Mouse (Mus musculus) midbrain, embryonic 14.5 days (tissue): ENCODE results near the gene Magi2. TPM values are rescaled to one million over a fixed set of nuclear protein-coding genes. Genes with fewer than 3 reads are reported as not detected.
A peak's percentile ranks its signal among the peaks of the same experiment; 100 is the strongest.

ENCODE experiments used
- ATAC-seq: fragments of 200-750 bp; cut with Nextera tagmentation; 2 replicates; pipeline ENCODE4 v1.8.0; 2017; ENCODE audit warnings: moderate number of reproducible peaks, moderate library complexity; ENCODE audit not compliant: low FRiP score, low TSS enrichment
- DNase-seq: peaks from one replicate; pipeline ENCODE4 v3.0.0-alpha.2; 2015
- H3K27ac ChIP-seq: fragments of 300-500 bp; sonication (generic); replicated peaks from 2 replicates; pipeline ENCODE4 v1.5.1; 2014; ENCODE audit warnings: mild to moderate bottlenecking, low read depth, low read length, moderate library complexity
- H3K27me3 ChIP-seq: fragments of 300-500 bp; sonication (generic); 2 replicates; pipeline ENCODE4 v1.6.1; 2014; ENCODE audit warnings: low read length, control low read depth, mixed read lengths; ENCODE audit not compliant: control insufficient read depth, insufficient read depth
- H3K36me3 ChIP-seq: fragments of 300-500 bp; sonication (generic); 2 replicates; pipeline ENCODE4 v1.6.1; 2014; ENCODE audit warnings: low read length, control low read depth; ENCODE audit not compliant: control insufficient read depth, insufficient read depth
- H3K4me1 ChIP-seq: fragments of 300-500 bp; sonication (generic); 2 replicates; pipeline ENCODE4 v1.6.1; 2014; ENCODE audit warnings: mild to moderate bottlenecking, antibody characterized with exemption, low read length, control low read depth; ENCODE audit not compliant: control insufficient read depth, insufficient read depth
- H3K4me2 ChIP-seq: fragments of 300-500 bp; sonication (generic); 2 replicates; pipeline ENCODE4 v1.6.1; 2014; ENCODE audit warnings: mild to moderate bottlenecking, low read length, moderate library complexity
- H3K4me3 ChIP-seq: fragments of 300-500 bp; sonication (generic); replicated peaks from 2 replicates; pipeline ENCODE4 v1.5.1; 2014; ENCODE audit warnings: low read depth, low read length
- H3K9ac ChIP-seq: fragments of 300-500 bp; sonication (generic); replicated peaks from 2 replicates; pipeline ENCODE4 v1.6.1; 2014; ENCODE audit warnings: mild to moderate bottlenecking, low read length, moderate library complexity
- H3K9me3 ChIP-seq: fragments of 300-500 bp; sonication (generic); 2 replicates; pipeline ENCODE4 v1.6.1; 2016; ENCODE audit warnings: low read length, control low read depth, mixed read lengths; ENCODE audit not compliant: control insufficient read depth
- WGBS: fragments of 180-500 bp; shearing (Covaris S2); extraction: QIAGEN DNeasy Blood & Tissue Kit; methylation state at CpG from one replicate; pipeline ENCODE4 v1.1.7; 2014; 5-methylcytosine and 5-hydroxymethylcytosine counted together
- polyA plus RNA-seq: library from polyadenylated mRNA; unstranded; fragments of >200 nt; fragmentation: Nextera tagmentation; extraction: Ambion mirVana; gene quantifications from 2 replicates; pipeline ENCODE4 v1.2.1, GENCODE M21; 2014

Magi2 gene
- polyA plus RNA-seq, 1 experiment from 2014 or later, result 22.3 TPM

GRCm38 (mm10) chr5:20275632-20276031 lies 1048.8 kb downstream of the Magi2 start:
- H3K27ac ChIP-seq, result no peak overlapping the region
- H3K4me1 ChIP-seq, result no peaks in the 10 kb centered on the region
- no peak overlapping the region for H3K9ac ChIP-seq
- H3K9me3 ChIP-seq, result no peaks in the 10 kb centered on the region
- no peaks in the 10 kb centered on the region for H3K36me3 ChIP-seq
- WGBS, result 96% methylated on average over 2 of the region's 2 CpGs
- H3K4me3 ChIP-seq, result no peak overlapping the region
- no peaks in the 10 kb centered on the region for H3K27me3 ChIP-seq
- DNase-seq (no peak), ATAC-seq (no peak)
- H3K4me2 ChIP-seq, result no peak overlapping the region

GRCm38 (mm10) chr5:20285080-20285840 lies 1058.4 kb downstream of the Magi2 start:
- H3K27me3 ChIP-seq, result no peaks in the 10 kb centered on the region
- no peak overlapping the region for H3K4me2 ChIP-seq
- ATAC-seq (no peak), DNase-seq (peak; percentile 22)
- H3K9ac ChIP-seq, result no peak overlapping the region
- 72% methylated on average over 8 of the region's 8 CpGs for WGBS
- 0 out of 2 replicates have a peak overlapping the region, but pooled peaks have one; percentile 52 for H3K27ac ChIP-seq
- H3K36me3 ChIP-seq, result no peaks in the 10 kb centered on the region
- H3K9me3 ChIP-seq, result no peaks in the 10 kb centered on the region
- H3K4me3 ChIP-seq, result no peak overlapping the region
- H3K4me1 ChIP-seq, result no peaks in the 10 kb centered on the region

DNA sequence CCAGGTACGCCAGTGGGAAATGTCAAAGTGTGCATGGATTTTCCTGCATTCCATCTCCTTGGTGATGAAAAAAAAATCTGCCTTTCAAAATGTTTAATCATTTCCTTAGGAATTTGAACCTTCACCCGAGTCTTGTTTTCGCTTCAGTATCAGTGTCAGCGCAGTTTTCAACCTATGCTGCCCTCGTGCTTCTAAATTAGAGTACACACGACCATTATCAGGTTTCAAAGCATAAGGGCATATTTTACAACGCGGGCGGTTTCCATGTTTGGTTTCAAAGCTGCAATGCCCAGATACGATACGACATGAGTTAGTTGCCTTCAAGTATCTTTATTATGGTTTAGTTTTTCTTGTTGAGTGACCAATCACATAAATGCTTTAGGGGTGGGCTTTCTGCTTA lies 1067.7 kb downstream of the Magi2 start:
- Histone ChIP-seq H3K27me3 (no peaks in the 10 kb centered on the region), H3K27ac (no peak overlapping the region), H3K9ac (no peak overlapping the region), H3K9me3 (no peaks in the 10 kb centered on the region), H3K4me3 (no peak overlapping the region), H3K36me3 (no peaks in the 10 kb centered on the region), H3K4me2 (no peak overlapping the region), H3K4me1 (no peaks in the 10 kb centered on the region)
- DNase-seq (no peak), ATAC-seq (no peak)
- 84% methylated on average over 11 of the region's 11 CpGs for WGBS

- no peaks in the 10 kb centered on the region for H3K36me3 ChIP-seq
- no peaks in the 10 kb centered on the region for H3K4me1 ChIP-seq
- H3K9ac ChIP-seq, result no peak overlapping the region
- H3K27ac ChIP-seq, result no peak overlapping the region
- DNase-seq (no peak), ATAC-seq (no peak)
- H3K27me3 ChIP-seq, result no peaks in the 10 kb centered on the region
- H3K4me2 ChIP-seq, result no peak overlapping the region
- H3K9me3 ChIP-seq, result no peaks in the 10 kb centered on the region
- WGBS, result 84% methylated on average over 6 of the region's 6 CpGs
- H3K4me3 ChIP-seq, result no peak overlapping the region
Measured at GRCm38 (mm10) chr5:20299816-20300215, 1073.0 kb downstream of the Magi2 start.

DNA sequence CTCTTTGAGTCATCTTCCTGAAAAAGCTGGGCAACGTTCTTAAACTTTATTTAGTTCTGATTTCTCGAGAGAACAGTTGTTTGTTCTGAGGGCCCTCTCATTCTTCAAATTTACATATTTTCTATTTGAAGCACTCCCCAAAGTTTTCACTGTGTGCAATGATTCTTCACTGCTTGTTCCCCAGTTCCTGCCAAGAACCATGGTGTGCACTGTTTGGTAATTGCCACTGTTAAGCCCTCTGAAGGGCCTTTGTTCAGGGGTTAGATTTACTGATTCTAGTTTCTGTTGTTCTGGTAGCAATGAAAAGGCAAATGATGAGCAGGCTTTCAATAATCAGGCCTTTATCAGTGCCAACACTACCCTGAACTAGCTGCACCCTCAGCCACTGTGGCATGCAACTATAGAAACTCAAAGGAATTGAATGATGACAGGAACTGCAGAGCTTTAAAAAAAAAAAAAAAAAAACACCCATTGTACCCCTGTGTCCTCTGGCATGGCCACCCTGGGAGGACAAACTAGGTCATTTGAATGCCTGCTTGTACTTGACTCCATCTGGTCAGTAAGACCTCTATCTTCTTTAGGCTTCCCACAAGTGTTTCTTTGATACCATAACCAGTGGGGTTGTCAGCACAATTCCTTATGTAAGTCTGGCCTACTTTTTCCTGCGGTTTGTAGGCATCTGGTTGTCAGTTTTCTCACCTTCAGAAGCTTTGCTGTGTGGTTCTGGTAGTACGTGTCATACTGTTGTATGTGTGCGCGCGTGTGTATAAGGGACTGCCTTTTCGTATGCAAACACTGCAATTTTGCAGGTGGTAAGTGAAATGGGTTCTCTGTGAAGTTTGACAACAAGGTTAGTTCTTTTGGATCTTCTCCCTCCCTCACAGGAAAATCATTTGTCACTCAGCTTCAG lies 1076.5 kb downstream of the Magi2 start:
- no peak overlapping the region for H3K4me2 ChIP-seq
- no peaks in the 10 kb centered on the region for H3K27me3 ChIP-seq
- no peak overlapping the region for H3K4me3 ChIP-seq
- no peaks in the 10 kb centered on the region for H3K4me1 ChIP-seq
- 86% methylated on average over 8 of the region's 8 CpGs for WGBS
- H3K9me3 ChIP-seq, result no peaks in the 10 kb centered on the region
- no peaks in the 10 kb centered on the region for H3K36me3 ChIP-seq
- no peak overlapping the region for H3K9ac ChIP-seq
- DNase-seq (no peak), ATAC-seq (no peak)
- no peak overlapping the region for H3K27ac ChIP-seq

GRCm38 (mm10) chr5:20320970-20321369 lies 1094.1 kb downstream of the Magi2 start:
- no peak overlapping the region for H3K4me2 ChIP-seq
- H3K9ac ChIP-seq, result no peak overlapping the region
- H3K9me3 ChIP-seq, result no peaks in the 10 kb centered on the region
- H3K4me1 ChIP-seq, result no peaks in the 10 kb centered on the region
- H3K27me3 ChIP-seq, result no peaks in the 10 kb centered on the region
- H3K36me3 ChIP-seq, result no peaks in the 10 kb centered on the region
- H3K27ac ChIP-seq, result no peak overlapping the region
- no peak overlapping the region for H3K4me3 ChIP-seq
- DNase-seq (no peak), ATAC-seq (no peak)
- 84% methylated on average over 2 of the region's 2 CpGs for WGBS

GRCm38 (mm10) chr5:20325290-20325689 lies 1098.5 kb downstream of the Magi2 start:
- no peaks in the 10 kb centered on the region for H3K9me3 ChIP-seq
- H3K27ac ChIP-seq, result no peak overlapping the region
- no peaks in the 10 kb centered on the region for H3K4me1 ChIP-seq
- no peak overlapping the region for H3K4me3 ChIP-seq
- 59% methylated on average over 2 of the region's 2 CpGs for WGBS
- no peak for ATAC-seq
- H3K27me3 ChIP-seq, result no peaks in the 10 kb centered on the region
- H3K4me2 ChIP-seq, result no peak overlapping the region
- no peak for DNase-seq
- H3K36me3 ChIP-seq, result no peaks in the 10 kb centered on the region
- no peak overlapping the region for H3K9ac ChIP-seq

- H3K27ac ChIP-seq, result no peak overlapping the region
- 50% methylated on average over 1 of the region's 1 CpGs for WGBS
- H3K4me1 ChIP-seq, result no peaks in the 10 kb centered on the region
- H3K4me3 ChIP-seq, result no peak overlapping the region
- H3K9ac ChIP-seq, result no peak overlapping the region
- ATAC-seq, result no peak
- H3K4me2 ChIP-seq, result no peak overlapping the region
- H3K9me3 ChIP-seq, result no peaks in the 10 kb centered on the region
- H3K36me3 ChIP-seq, result no peaks in the 10 kb centered on the region
- DNase-seq, result peak; percentile 17
- no peaks in the 10 kb centered on the region for H3K27me3 ChIP-seq
Measured at GRCm38 (mm10) chr5:20328901-20329300, 1102.1 kb downstream of the Magi2 start.
